In the genomic region with DNA sequence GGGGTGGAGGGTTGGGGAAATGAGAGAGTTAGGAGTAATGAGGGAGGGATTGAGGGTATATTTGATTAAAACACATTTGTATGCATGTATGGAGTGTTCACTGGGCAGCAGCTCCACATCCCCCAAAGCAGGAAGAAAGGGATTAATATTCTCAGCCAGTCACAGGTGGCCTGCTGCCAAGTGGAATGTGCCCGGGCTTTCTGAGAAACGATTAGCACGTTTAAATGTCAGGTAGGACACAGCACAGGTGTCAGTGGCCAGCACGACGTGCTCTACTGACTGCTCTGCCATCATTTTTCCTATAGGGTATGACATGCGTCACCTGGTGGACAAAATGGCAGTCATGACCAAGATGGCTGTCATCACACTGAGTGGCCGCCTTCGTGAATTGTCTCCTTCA, we compare ENCODE assay signal across 26 mouse cellular contexts.
DNase-seq lines count a peak whose midpoint lies in the region; ATAC-seq and TF ChIP-seq lines count a peak whose summit lies in the region.
"Had no signal": no experiment of that assay in that cellular context is flagged by ENCODE, and none has a peak within 500 bp of the region (broad histone marks: within the 10 kb centered on the region; RNA-seq: fewer than 3 reads in every experiment).

No protein-coding gene starts in this region.

- intact Hi-C loops in left cerebral cortex, postnatal 4 days (cut with DNase I) = no loop called here

- H3K9me3 ChIP-seq in stomach, postnatal 0 days (ENCODE audit: control insufficient read depth, low read length) = no peaks in the 10 kb centered on the region
- no peaks in the 10 kb centered on the region for H3K9me3 ChIP-seq in forebrain, embryonic 15.5 days
- H3K9me3 ChIP-seq: embryonic facial prominence, embryonic 10.5 days; embryonic facial prominence, embryonic 13.5 days; forebrain, embryonic 12.5 days; heart, embryonic 10.5 days had no signal

- H3K4me1 ChIP-seq in stomach, postnatal 0 days (replicated peaks; ENCODE audit: control insufficient read depth, insufficient read depth) = no peaks in the 10 kb centered on the region
- no peaks in the 10 kb centered on the region for H3K4me1 ChIP-seq in forebrain, embryonic 15.5 days
- H3K4me1 ChIP-seq: embryonic facial prominence, embryonic 10.5 days; embryonic facial prominence, embryonic 13.5 days; forebrain, embryonic 12.5 days; heart, embryonic 10.5 days; heart, embryonic 13.5 days had no signal

- TF ChIP-seq CTCF in stomach, postnatal 0 days (IDR thresholded peaks at IDR 0.05; ENCODE audit: low read depth) = no peak

- H3K4me2 ChIP-seq in stomach, postnatal 0 days (replicated peaks; ENCODE audit: low read depth) = no peak overlapping the region
- no peak overlapping the region for H3K4me2 ChIP-seq in forebrain, embryonic 15.5 days (replicated peaks)
- H3K4me2 ChIP-seq: embryonic facial prominence, embryonic 13.5 days; forebrain, embryonic 12.5 days; heart, embryonic 13.5 days; hindbrain, embryonic 14.5 days had no signal

- DNase-seq in cerebellum, postnatal 25 days = peak; percentile 6 to 31
- no peak for DNase-seq in cerebellum, adult 9-11 months
- DNase-seq in left cerebral cortex, postnatal 4 days = peak; percentile 8
- no peak for DNase-seq in left cerebral cortex, adult 11 months (ENCODE audit: low spot score)
- peak; percentile 69 for DNase-seq in stomach, postnatal 0 days (ENCODE audit: low spot score)
- DNase-seq: adrenal gland, postnatal 14 days; cerebellum, adult 11-12 months; cerebellum, adult 9-10 months; embryo, embryonic 11 days; gastrocnemius, postnatal 10 days; gastrocnemius, postnatal 36 days; heart, adult 2 months; heart, postnatal 14 days; heart, postnatal 4 days had no signal

- no peak overlapping the region for H3K27ac ChIP-seq in stomach, postnatal 0 days (replicated peaks)
- no peak overlapping the region for H3K27ac ChIP-seq in forebrain, embryonic 15.5 days (replicated peaks)
- H3K27ac ChIP-seq: embryonic facial prominence, embryonic 10.5 days; embryonic facial prominence, embryonic 13.5 days; forebrain, embryonic 12.5 days; heart, adult 2 months; heart, embryonic 10.5 days; heart, embryonic 13.5 days; hindbrain, embryonic 14.5 days; hindbrain, postnatal 0 days had no signal

- TF ChIP-seq EP300 in stomach, postnatal 0 days (optimal IDR thresholded peaks at IDR 0.05) = no peak

- H3K4me3 ChIP-seq in stomach, postnatal 0 days (ENCODE audit: low read depth, low read length) = no peak overlapping the region
- no peak overlapping the region for H3K4me3 ChIP-seq in forebrain, embryonic 15.5 days
- H3K4me3 ChIP-seq: embryonic facial prominence, embryonic 10.5 days; embryonic facial prominence, embryonic 13.5 days; erythroblast, embryonic 14.5 days; forebrain, embryonic 12.5 days; heart, adult 2 months; heart, embryonic 10.5 days; heart, embryonic 13.5 days had no signal

- peak; percentile 78 for ATAC-seq in stomach, postnatal 0 days (ENCODE audit: low FRiP score, low TSS enrichment)
- no peak for ATAC-seq in forebrain, embryonic 15.5 days (replicated peaks)
- ATAC-seq: CD4-positive, CD25-positive, alpha-beta regulatory T cell, adult 4 months; forebrain, embryonic 16.5 days; hindbrain, postnatal 0 days; inflammation-experienced regulatory T-cells, adult 6 months had no signal

- no peaks in the 10 kb centered on the region for H3K36me3 ChIP-seq in stomach, postnatal 0 days (ENCODE audit: control insufficient read depth, insufficient read depth, low read length)
- no peaks in the 10 kb centered on the region for H3K36me3 ChIP-seq in forebrain, embryonic 15.5 days
- H3K36me3 ChIP-seq: embryonic facial prominence, embryonic 10.5 days; embryonic facial prominence, embryonic 13.5 days; forebrain, embryonic 12.5 days; heart, embryonic 10.5 days; heart, embryonic 13.5 days had no signal

- WGBS in stomach, postnatal 0 days = 39% methylated on average over 8 of the region's 8 CpGs
- WGBS in forebrain, embryonic 15.5 days = 70% methylated on average over 8 of the region's 8 CpGs

- no peak overlapping the region for H3K9ac ChIP-seq in stomach, postnatal 0 days (ENCODE audit: low read length)
- no peak overlapping the region for H3K9ac ChIP-seq in forebrain, embryonic 15.5 days (replicated peaks)
- H3K9ac ChIP-seq: embryonic facial prominence, embryonic 13.5 days; forebrain, embryonic 12.5 days; heart, embryonic 13.5 days; hindbrain, embryonic 14.5 days had no signal

- H3K27me3 ChIP-seq in stomach, postnatal 0 days (ENCODE audit: control insufficient read depth, insufficient read depth, low read length) = no peaks in the 10 kb centered on the region
- no peaks in the 10 kb centered on the region for H3K27me3 ChIP-seq in forebrain, embryonic 15.5 days
- H3K27me3 ChIP-seq: embryonic facial prominence, embryonic 13.5 days; forebrain, embryonic 12.5 days; heart, embryonic 13.5 days had no signal

Comparison
In these comparisons a context has a peak if more than half of its experiments do, and no peak if none do; other contexts are left out.
1. DNase-seq: peak in cerebellum, postnatal 25 days (2 of 2), left cerebral cortex, postnatal 4 days (single experiment) and stomach, postnatal 0 days (single experiment); none in cerebellum, adult 9-11 months (single experiment) and left cerebral cortex, adult 11 months (single experiment).